Mouse (Mus musculus) midbrain, embryonic 15.5 days (tissue): ENCODE measurements at regions not wholly inside any gene's neighbourhood (a gene's known extent, or its start where the extent isn't known, plus 50 kb on each side); places are given as distances from the start of the nearest gene placed in this dataset.

Source experiments
- ATAC-seq: fragments of 200-750 bp; cut with Nextera tagmentation; replicated peaks from 2 replicates; pipeline ENCODE4 v1.8.0; 2017; ENCODE audit warnings: moderate TSS enrichment
- H3K27ac ChIP-seq: fragments of 300-500 bp; sonication (generic); 2 replicates; pipeline ENCODE4 v1.5.1; 2015; ENCODE audit warnings: mild to moderate bottlenecking, inconsistent platforms
- H3K27me3 ChIP-seq: fragments of 300-500 bp; sonication (generic); replicated peaks from 2 replicates; pipeline ENCODE4 v1.6.1; 2015; ENCODE audit warnings: inconsistent platforms
- H3K36me3 ChIP-seq: fragments of 300-500 bp; sonication (generic); replicated peaks from 2 replicates; pipeline ENCODE4 v1.6.1; 2015; ENCODE audit warnings: inconsistent platforms
- H3K4me1 ChIP-seq: fragments of 300-500 bp; sonication (generic); 2 replicates; pipeline ENCODE4 v1.6.1; 2015; ENCODE audit warnings: inconsistent platforms
- H3K4me2 ChIP-seq: fragments of 300-500 bp; sonication (generic); 2 replicates; pipeline ENCODE4 v1.6.1; 2015; ENCODE audit warnings: inconsistent platforms, mild to moderate bottlenecking, moderate library complexity
- H3K4me3 ChIP-seq: fragments of 300-500 bp; sonication (generic); 2 replicates; pipeline ENCODE4 v1.5.1; 2015; ENCODE audit warnings: mild to moderate bottlenecking, inconsistent platforms
- H3K9ac ChIP-seq: fragments of 300-500 bp; sonication (generic); 2 replicates; pipeline ENCODE4 v1.6.1; 2015; ENCODE audit warnings: mild to moderate bottlenecking, inconsistent platforms
- H3K9me3 ChIP-seq: fragments of 300-500 bp; sonication (generic); 2 replicates; pipeline ENCODE4 v1.6.1; 2016; ENCODE audit warnings: inconsistent platforms
- WGBS: fragments of 180-500 bp; shearing (Covaris S2); methylation state at CpG from one replicate; pipeline ENCODE4 v1.1.7; 2015; ENCODE audit warnings: mixed read lengths; 5-methylcytosine and 5-hydroxymethylcytosine counted together

- Histone ChIP-seq H3K27me3 (no peaks in the 10 kb centered on the region), H3K9ac (no peak overlapping the region), H3K4me2 (no peak overlapping the region), H3K9me3 (no peaks in the 10 kb centered on the region), H3K4me1 (no peaks in the 10 kb centered on the region), H3K36me3 (no peaks in the 10 kb centered on the region), H3K4me3 (no peak overlapping the region), H3K27ac (no peak overlapping the region)
- 83% methylated on average over 6 of the region's 6 CpGs for WGBS
- no peak for ATAC-seq
These were observed 362.3 kb upstream of the 5930422O12Rik start for GRCm38 (mm10) chr8:33066168-33066567.

- H3K4me1 ChIP-seq = no peaks in the 10 kb centered on the region
- ATAC-seq = no peak
- no peaks in the 10 kb centered on the region for H3K36me3 ChIP-seq
- WGBS = 49% methylated on average over 8 of the region's 8 CpGs
- no peak overlapping the region for H3K4me2 ChIP-seq
- H3K27ac ChIP-seq = no peak overlapping the region
- H3K27me3 ChIP-seq = no peaks in the 10 kb centered on the region
- H3K9me3 ChIP-seq = no peaks in the 10 kb centered on the region
- H3K4me3 ChIP-seq = no peak overlapping the region
- H3K9ac ChIP-seq = no peak overlapping the region
These were observed 361.0 kb upstream of the 5930422O12Rik start for GRCm38 (mm10) chr8:33067453-33068039.

DNA sequence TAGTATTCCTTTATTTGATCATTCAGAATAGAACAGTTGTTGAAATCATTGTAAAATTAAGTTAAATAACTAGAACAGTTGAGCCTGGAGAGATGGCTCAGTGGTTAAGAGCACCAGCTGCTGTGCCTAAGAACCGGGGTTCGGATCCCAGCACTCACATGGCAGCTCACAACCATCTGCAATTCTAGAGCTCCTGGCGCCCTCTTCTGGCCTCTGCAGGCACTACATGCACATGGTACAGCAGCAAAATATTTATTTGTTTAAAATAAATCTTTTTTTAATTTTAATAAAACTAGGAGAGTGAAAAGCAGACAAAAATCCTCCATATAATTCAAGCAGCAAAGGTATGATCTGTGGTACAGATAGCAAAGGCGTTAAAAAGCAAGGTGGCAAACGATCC is 360.0 kb upstream of the 5930422O12Rik start:
- no peak for ATAC-seq
- Histone ChIP-seq H3K27ac (no peak overlapping the region), H3K9ac (no peak overlapping the region), H3K4me1 (no peaks in the 10 kb centered on the region), H3K27me3 (no peaks in the 10 kb centered on the region), H3K36me3 (no peaks in the 10 kb centered on the region), H3K9me3 (no peaks in the 10 kb centered on the region), H3K4me2 (no peak overlapping the region), H3K4me3 (no peak overlapping the region)
- 86% methylated on average over 5 of the region's 5 CpGs for WGBS

DNA sequence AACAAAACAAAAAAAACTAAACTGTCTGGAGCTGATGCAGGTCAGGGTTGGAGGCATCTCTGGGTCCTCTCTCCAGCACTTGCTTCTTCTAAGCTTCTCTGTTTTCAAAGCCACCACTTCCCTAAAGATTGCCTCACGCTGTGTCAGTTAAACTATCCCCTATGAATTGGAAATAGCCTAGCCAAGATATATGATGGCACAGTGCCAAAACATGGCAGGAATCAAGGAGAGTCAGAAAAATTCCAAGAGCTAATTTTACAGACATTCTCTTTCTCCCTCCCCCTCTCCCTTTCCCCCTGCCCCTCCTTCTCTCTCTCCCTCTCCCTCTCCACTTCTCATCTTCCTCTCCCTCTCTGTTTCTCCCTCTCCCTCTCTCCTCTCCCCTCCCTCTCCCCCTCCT is 353.3 kb upstream of the 5930422O12Rik start:
- Histone ChIP-seq H3K4me2 (no peak overlapping the region), H3K9ac (no peak overlapping the region), H3K27ac (no peak overlapping the region), H3K9me3 (no peaks in the 10 kb centered on the region), H3K4me1 (0 out of 2 replicates have a peak, but pooled peaks cover 3% of the 10 kb centered on the region), H3K36me3 (no peaks in the 10 kb centered on the region), H3K4me3 (no peak overlapping the region), H3K27me3 (no peaks in the 10 kb centered on the region)
- no peak for ATAC-seq
- 10% methylated on average over 1 of the region's 1 CpGs for WGBS

DNA sequence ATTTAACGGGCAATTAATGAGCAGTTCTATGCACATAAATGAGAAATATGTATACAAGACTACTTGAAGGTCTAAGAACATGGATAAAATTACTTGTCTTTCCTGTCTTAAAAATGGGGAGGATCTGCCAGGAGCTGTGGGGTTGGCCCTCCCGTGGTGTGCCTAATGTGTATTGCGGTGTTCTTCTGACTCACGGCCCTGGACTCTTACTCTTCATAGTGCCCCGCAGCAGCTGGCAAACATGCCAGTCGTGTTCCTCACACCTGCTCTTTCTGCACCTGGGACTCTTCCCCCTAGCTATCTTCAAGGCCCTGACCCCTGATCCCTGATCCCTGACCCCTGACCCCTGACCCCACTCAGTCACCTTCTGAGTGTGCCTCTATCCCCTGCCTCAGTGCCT is 352.3 kb upstream of the 5930422O12Rik start:
- H3K4me3 ChIP-seq = no peak overlapping the region
- no peaks in the 10 kb centered on the region for H3K9me3 ChIP-seq
- 75% methylated on average over 6 of the region's 6 CpGs for WGBS
- H3K27ac ChIP-seq = no peak overlapping the region
- no peaks in the 10 kb centered on the region for H3K27me3 ChIP-seq
- no peak overlapping the region for H3K4me2 ChIP-seq
- H3K36me3 ChIP-seq = no peaks in the 10 kb centered on the region
- 0 out of 2 replicates have a peak, but pooled peaks cover 3% of the 10 kb centered on the region for H3K4me1 ChIP-seq
- ATAC-seq = 0 out of 2 replicates have a peak, but pooled peaks have one; percentile 27
- H3K9ac ChIP-seq = no peak overlapping the region

- peak; percentile 77; the same call in 1 of the 2 replicates for ATAC-seq
- WGBS = 54% methylated on average over 3 of the region's 3 CpGs
- Histone ChIP-seq H3K4me1 (0 out of 2 replicates have a peak, but pooled peaks cover 3% of the 10 kb centered on the region), H3K36me3 (no peaks in the 10 kb centered on the region), H3K4me3 (no peak overlapping the region), H3K27me3 (no peaks in the 10 kb centered on the region), H3K9ac (no peak overlapping the region), H3K9me3 (no peaks in the 10 kb centered on the region), H3K4me2 (no peak overlapping the region), H3K27ac (no peak overlapping the region)
These were observed 350.4 kb upstream of the 5930422O12Rik start for GRCm38 (mm10) chr8:33078125-33078524.

- Histone ChIP-seq H3K4me2 (no peak overlapping the region), H3K9ac (no peak overlapping the region), H3K27ac (no peak overlapping the region), H3K4me1 (peaks cover 3% of the 10 kb centered on the region; the same call in 1 of the 2 replicates), H3K27me3 (no peaks in the 10 kb centered on the region), H3K36me3 (no peaks in the 10 kb centered on the region), H3K9me3 (no peaks in the 10 kb centered on the region), H3K4me3 (no peak overlapping the region)
- WGBS = 84% methylated on average over 12 of the region's 12 CpGs
- ATAC-seq = no peak
These were observed 348.5 kb upstream of the 5930422O12Rik start for GRCm38 (mm10) chr8:33079867-33080585.

DNA sequence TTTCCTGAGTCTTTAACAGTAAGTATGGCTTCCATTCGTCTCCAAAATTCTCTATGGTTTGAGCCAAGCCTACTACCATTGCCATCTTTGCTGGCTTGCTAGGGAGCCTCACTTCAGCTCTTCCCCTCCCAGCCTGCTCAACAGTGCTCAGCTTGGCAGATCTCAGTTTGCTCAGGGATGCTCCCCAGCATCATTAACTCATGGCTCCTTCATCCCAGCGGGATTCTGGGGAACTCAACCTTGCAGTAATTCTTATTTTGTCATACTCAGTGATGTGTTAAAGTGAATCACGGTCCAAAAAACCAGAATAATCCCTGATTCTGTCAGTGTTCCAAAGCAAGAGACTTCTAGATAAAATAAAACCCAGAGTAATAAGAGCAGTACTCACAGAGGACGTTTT is 346.6 kb upstream of the 5930422O12Rik start:
- H3K36me3 ChIP-seq = no peaks in the 10 kb centered on the region
- no peak overlapping the region for H3K27ac ChIP-seq
- no peak overlapping the region for H3K4me3 ChIP-seq
- H3K27me3 ChIP-seq = no peaks in the 10 kb centered on the region
- H3K9ac ChIP-seq = no peak overlapping the region
- no peak for ATAC-seq
- WGBS = 72% methylated on average over 4 of the region's 4 CpGs
- H3K4me1 ChIP-seq = peaks cover 3% of the 10 kb centered on the region; the same call in 1 of the 2 replicates
- no peaks in the 10 kb centered on the region for H3K9me3 ChIP-seq
- no peak overlapping the region for H3K4me2 ChIP-seq

- no peaks in the 10 kb centered on the region for H3K27me3 ChIP-seq
- H3K27ac ChIP-seq = no peak overlapping the region
- H3K9ac ChIP-seq = no peak overlapping the region
- H3K4me3 ChIP-seq = no peak overlapping the region
- no peak overlapping the region for H3K4me2 ChIP-seq
- WGBS = 22% methylated on average over 5 of the region's 5 CpGs
- no peaks in the 10 kb centered on the region for H3K9me3 ChIP-seq
- peak; percentile 78 for ATAC-seq
- no peaks in the 10 kb centered on the region for H3K36me3 ChIP-seq
- peaks cover 3% of the 10 kb centered on the region; the same call in 1 of the 2 replicates for H3K4me1 ChIP-seq
These were observed 343.0 kb upstream of the 5930422O12Rik start for GRCm38 (mm10) chr8:33085461-33085860.

- Histone ChIP-seq H3K4me1 (peaks cover 3% of the 10 kb centered on the region; the same call in 1 of the 2 replicates), H3K4me2 (no peak overlapping the region), H3K36me3 (no peaks in the 10 kb centered on the region), H3K9me3 (no peaks in the 10 kb centered on the region), H3K4me3 (no peak overlapping the region), H3K9ac (no peak overlapping the region), H3K27me3 (no peaks in the 10 kb centered on the region), H3K27ac (no peak overlapping the region)
- no peak for ATAC-seq
- WGBS = 76% methylated on average over 3 of the region's 3 CpGs
These were observed 338.8 kb upstream of the 5930422O12Rik start for GRCm38 (mm10) chr8:33089731-33090130.

GRCm38 (mm10) chr8:33108914-33109313 is 319.6 kb upstream of the 5930422O12Rik start:
- Histone ChIP-seq H3K9ac (no peak overlapping the region), H3K4me3 (no peak overlapping the region), H3K4me2 (no peak overlapping the region), H3K9me3 (no peaks in the 10 kb centered on the region), H3K4me1 (no peaks in the 10 kb centered on the region), H3K36me3 (no peaks in the 10 kb centered on the region), H3K27ac (no peak overlapping the region), H3K27me3 (no peaks in the 10 kb centered on the region)
- 85% methylated on average over 3 of the region's 3 CpGs for WGBS
- ATAC-seq = no peak

DNA sequence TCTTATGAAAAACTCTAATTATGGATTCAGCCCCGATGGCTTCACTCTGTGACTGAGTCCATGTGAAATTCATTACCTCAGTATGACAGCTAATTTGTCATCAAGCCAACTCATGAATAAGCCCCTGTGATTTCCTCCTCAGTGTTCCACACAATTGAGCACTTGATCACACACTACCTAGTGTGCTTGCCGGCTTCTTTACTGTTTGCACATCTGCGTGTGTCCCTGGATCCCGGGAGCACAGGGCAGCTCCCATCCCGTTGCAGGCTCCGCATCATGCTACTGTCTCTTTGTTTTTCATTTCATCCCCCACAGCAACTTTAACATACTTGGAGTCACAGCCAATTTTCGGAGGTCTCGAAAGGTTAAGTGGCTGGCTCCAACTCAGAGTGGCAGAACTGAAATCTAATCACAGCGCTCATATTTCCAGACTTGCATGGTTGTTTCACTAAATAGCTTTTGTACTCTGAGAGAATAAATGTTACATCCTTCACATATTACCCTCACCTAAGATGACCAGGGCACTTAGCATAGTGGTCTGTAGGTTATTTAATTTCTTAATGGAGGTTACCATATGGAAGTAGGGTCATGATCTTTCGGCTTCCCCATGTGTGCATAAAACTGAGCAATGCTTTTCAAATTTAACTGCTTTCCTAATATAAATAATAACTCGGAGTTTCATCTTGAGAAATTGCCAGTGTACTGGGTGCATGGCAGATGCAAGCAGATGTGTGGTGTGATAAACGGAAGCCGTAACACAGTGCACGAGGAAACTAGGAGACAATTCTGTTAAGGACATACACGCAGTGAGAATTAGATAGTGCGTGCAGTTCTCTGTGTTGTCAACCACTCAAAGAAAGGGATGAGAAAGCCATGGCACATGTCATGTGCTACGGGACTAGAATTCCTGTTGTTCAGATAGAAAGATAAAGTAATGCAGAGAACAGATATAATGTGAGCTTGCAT is 313.0 kb upstream of the 5930422O12Rik start:
- Histone ChIP-seq H3K9me3 (no peaks in the 10 kb centered on the region), H3K27me3 (no peaks in the 10 kb centered on the region), H3K4me3 (no peak overlapping the region), H3K9ac (no peak overlapping the region), H3K36me3 (no peaks in the 10 kb centered on the region), H3K27ac (no peak overlapping the region), H3K4me2 (no peak overlapping the region), H3K4me1 (0 out of 2 replicates have a peak, but pooled peaks cover 5% of the 10 kb centered on the region)
- 66% methylated on average over 17 of the region's 17 CpGs for WGBS
- ATAC-seq = peak; percentile 82
